Comparison of ENCODE assay signal across 31 mouse cellular contexts in genomic region chr3:135508191-135508590, GRCm38 (mm10). TPM values are rescaled to one million over a fixed set of nuclear protein-coding genes. Genes with fewer than 3 reads are reported as not detected.
DNase-seq lines count a peak whose midpoint lies in the region; ATAC-seq lines count a peak whose summit lies in the region.
"Had no signal": no experiment of that assay in that cellular context is flagged by ENCODE, and none has a peak within 500 bp of the region (broad histone marks: within the 10 kb centered on the region; RNA-seq: fewer than 3 reads in every experiment).

No protein-coding gene starts in this region.

- DNase-seq in kidney, postnatal 14 days = peak; percentile 28
- DNase-seq in ES-CJ7 (ENCODE audit: low read depth, low spot score) = peak; percentile 66
- peak; percentile 73 for DNase-seq in ZHBTc4 (ENCODE audit: low read depth, low spot score)
- DNase-seq in frontal cortex, postnatal 14 days (ENCODE audit: low spot score in 2 of 2) = no peak
- no peak for DNase-seq in left cerebral cortex, postnatal 36 days (ENCODE audit: low spot score in 2 of 2)
- DNase-seq: adrenal gland, postnatal 10 days; cerebellum, adult 11-12 months; cerebellum, adult 9-11 months; embryo, embryonic 11 days; gastrocnemius, adult 2 months; gastrocnemius, postnatal 36 days; heart, adult 2 months; heart, postnatal 10 days; layer of hippocampus, postnatal 36 days; liver; right cerebral cortex, adult 18-20 months; right cerebral cortex, postnatal 4 days; thymus, adult 2 months; thymus, postnatal 4 days had no signal

- H3K9ac ChIP-seq in kidney, embryonic 14.5 days (ENCODE audit: low read depth, low read length) = no peak overlapping the region
- H3K9ac ChIP-seq: embryonic facial prominence, embryonic 13.5 days; forebrain, embryonic 15.5 days; heart, embryonic 13.5 days; hindbrain, embryonic 14.5 days; lung, embryonic 15.5 days; midbrain, embryonic 12.5 days; neural tube, embryonic 12.5 days had no signal

- intact Hi-C loops in left cerebral cortex, postnatal 36 days (cut with DNase I) = loop anchor here (5.0 kb wide), 1 partner anchor 106 kb away; no protein-coding TSS in a partner anchor

- H3K4me3 ChIP-seq in kidney, embryonic 14.5 days (ENCODE audit: low read length) = no peak overlapping the region
- H3K4me3 ChIP-seq: embryonic facial prominence, embryonic 13.5 days; forebrain, embryonic 10.5 days; forebrain, embryonic 15.5 days; gastrocnemius, adult 2 months; heart, adult 2 months; heart, embryonic 13.5 days; lung, embryonic 15.5 days; midbrain, embryonic 12.5 days; myocyte; neural tube, embryonic 12.5 days had no signal

- H3K9me3 ChIP-seq in kidney, embryonic 14.5 days (ENCODE audit: control insufficient read depth, low read length) = no peaks in the 10 kb centered on the region
- H3K9me3 ChIP-seq: embryonic facial prominence, embryonic 13.5 days; forebrain, embryonic 10.5 days; forebrain, embryonic 15.5 days; heart, embryonic 13.5 days; lung, embryonic 15.5 days; midbrain, embryonic 12.5 days; neural tube, embryonic 12.5 days had no signal

- no peak for ATAC-seq in kidney, embryonic 14.5 days (ENCODE audit: low FRiP score, low TSS enrichment)
- ATAC-seq: forebrain, embryonic 15.5 days; intestine, postnatal 0 days had no signal

- 76% methylated on average over 1 of the region's 1 CpGs for WGBS in kidney, embryonic 14.5 days

- H3K4me1 ChIP-seq in kidney, embryonic 14.5 days (ENCODE audit: control insufficient read depth, insufficient read depth, low read length) = no peaks in the 10 kb centered on the region
- H3K4me1 ChIP-seq: neural tube, embryonic 12.5 days had no signal

- no peaks in the 10 kb centered on the region for H3K27me3 ChIP-seq in kidney, embryonic 14.5 days (ENCODE audit: control insufficient read depth, insufficient read depth, low read length)
- H3K27me3 ChIP-seq: embryonic facial prominence, embryonic 13.5 days; forebrain, embryonic 15.5 days; heart, embryonic 13.5 days; lung, embryonic 15.5 days; midbrain, embryonic 12.5 days; neural tube, embryonic 12.5 days had no signal

- H3K36me3 ChIP-seq in kidney, embryonic 14.5 days (ENCODE audit: control insufficient read depth, insufficient read depth, low read length) = no peaks in the 10 kb centered on the region
- H3K36me3 ChIP-seq: embryonic facial prominence, embryonic 13.5 days; forebrain, embryonic 10.5 days; forebrain, embryonic 15.5 days; lung, embryonic 15.5 days; midbrain, embryonic 12.5 days; neural tube, embryonic 12.5 days had no signal

- no peak overlapping the region for H3K4me2 ChIP-seq in kidney, embryonic 14.5 days (replicated peaks; ENCODE audit: low read depth, low read length)
- H3K4me2 ChIP-seq: embryonic facial prominence, embryonic 13.5 days; forebrain, embryonic 15.5 days; heart, embryonic 13.5 days; hindbrain, embryonic 14.5 days; lung, embryonic 15.5 days; midbrain, embryonic 12.5 days; neural tube, embryonic 12.5 days had no signal

- H3K27ac ChIP-seq in kidney, embryonic 14.5 days (ENCODE audit: low read depth, low read length) = no peak overlapping the region
- H3K27ac ChIP-seq: embryonic facial prominence, embryonic 13.5 days; forebrain, embryonic 10.5 days; forebrain, embryonic 15.5 days; gastrocnemius, adult 2 months; heart, adult 2 months; heart, embryonic 13.5 days; hindbrain, embryonic 14.5 days; lung, embryonic 15.5 days; midbrain, embryonic 12.5 days; neural tube, embryonic 12.5 days; stomach, postnatal 0 days had no signal

RNA-seq across cellular contexts. Expression of gene Manba, which starts 22.8 kb away (rescaled TPM):
- polyA plus RNA-seq in kidney, embryonic 14.5 days (2014; fragmentation: Nextera tagmentation; extraction: Ambion mirVana) = 8.2 and 23.2 TPM in 2 replicates
- 1 to 10 TPM; 7.2 to 9.9 TPM for total RNA-seq in left cerebral cortex, postnatal 36 days (2021)

Comparison
In these comparisons a context has a peak if more than half of its experiments do, and no peak if none do; other contexts are left out.
1. DNase-seq: peak in kidney, postnatal 14 days (single experiment), ES-CJ7 (single experiment) and ZHBTc4 (single experiment); none in frontal cortex, postnatal 14 days (0 of 2) and left cerebral cortex, postnatal 36 days (0 of 2).